Mouse (Mus musculus) spleen, adult 12 weeks (tissue): ENCODE measurements around the gene Rraga.
"Not testable (repeated sequence)": the region's sequence is repeated elsewhere in the genome, so short reads cannot be mapped to it uniquely, and the experiment has no call there.

Experiments used
- DNase-seq: peaks from one replicate; pipeline ENCODE4 v3.0.0; 2022; ENCODE audit warnings: low spot score

Gene Rraga

GRCm38 (mm10) chr4:86588236-86588635, 12.8 kb downstream of the Rraga start:
- DNase-seq, result no peak

DNA sequence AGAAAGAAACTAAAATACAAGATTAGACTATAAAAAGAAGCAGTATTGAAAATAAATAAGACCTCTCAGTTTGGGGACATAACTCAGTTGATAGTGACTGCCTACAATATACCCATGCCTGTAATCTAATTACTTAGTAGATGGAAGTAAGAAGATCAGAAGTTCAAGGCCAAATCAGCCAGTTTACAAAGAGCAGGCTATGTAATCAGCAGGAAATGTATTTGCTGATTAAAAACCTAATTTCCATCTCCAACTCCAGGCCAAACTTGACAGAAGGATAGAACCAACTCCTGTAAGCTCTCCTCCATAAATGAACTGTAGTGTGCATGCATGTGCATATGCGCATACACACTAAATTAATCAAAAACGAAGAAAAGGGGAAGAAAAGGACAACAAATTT, 15.8 kb downstream of the Rraga start:
- DNase-seq, result no peak

DNA sequence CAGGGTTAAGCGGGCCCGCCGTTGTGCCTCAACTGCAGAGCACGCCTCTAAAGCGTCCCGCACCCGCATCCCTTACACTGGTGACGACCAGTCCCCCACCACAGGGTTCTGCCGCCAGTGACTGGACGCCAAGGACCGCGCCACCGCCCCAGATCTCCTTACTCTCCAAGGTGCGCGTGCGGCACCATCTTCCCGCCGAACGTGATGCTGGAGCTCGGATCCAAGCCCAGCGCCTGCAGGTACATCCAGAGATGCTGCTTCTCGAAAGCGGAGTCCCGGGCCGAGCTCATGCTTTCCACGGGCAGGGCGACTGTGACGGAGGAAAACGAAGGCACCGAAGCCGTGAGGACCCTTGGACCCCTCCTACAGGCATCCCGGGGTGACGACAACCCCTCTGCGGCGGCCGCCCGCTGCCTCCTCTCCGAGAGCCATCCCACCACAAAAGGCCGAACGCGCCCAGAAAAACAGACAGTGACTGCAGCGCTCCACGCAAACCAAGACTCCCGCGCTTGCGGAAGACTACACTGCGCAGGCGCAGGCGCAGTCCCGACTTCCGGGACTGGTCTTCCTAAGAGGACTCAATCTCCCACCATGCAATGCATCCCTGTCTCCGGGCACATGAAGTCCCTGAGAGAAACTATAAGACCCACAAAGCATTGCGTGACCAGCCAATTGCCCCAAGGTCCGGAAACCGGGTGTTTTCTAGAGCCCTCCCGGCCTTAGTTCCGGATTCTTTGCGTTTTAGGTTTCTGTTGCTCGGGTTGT, 36.2 kb downstream of the Rraga start, which contains the start of gene Haus6:
TSS of gene Haus6 (minus strand) at position 532 of the 765 bp plus-strand sequence.
- peak; percentile 84 for DNase-seq

GRCm38 (mm10) chr4:86612289-86612620, 36.8 kb downstream of the Rraga start:
- no peak for DNase-seq

- no peak for DNase-seq
Measured at GRCm38 (mm10) chr4:86620506-86620905, 45.0 kb downstream of the Rraga start.

DNA sequence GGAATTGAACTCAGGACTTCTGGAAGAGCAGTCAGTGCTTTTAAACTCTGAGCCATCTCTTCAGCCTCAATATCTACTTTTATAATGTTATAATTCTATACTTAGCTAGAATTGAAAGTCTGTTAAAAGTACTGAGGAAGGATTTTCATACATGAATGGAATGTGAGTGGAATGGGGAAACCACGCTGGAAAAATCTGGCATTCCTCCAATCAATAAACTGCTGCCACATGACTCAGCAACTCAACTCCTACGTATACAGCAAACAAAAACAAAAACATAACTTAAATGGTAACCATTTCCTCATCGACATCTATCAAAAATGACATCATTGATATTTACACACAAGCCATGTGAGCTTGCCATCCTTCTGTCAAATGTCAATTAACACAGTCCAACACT, 46.6 kb downstream of the Rraga start:
- no peak for DNase-seq

DNA sequence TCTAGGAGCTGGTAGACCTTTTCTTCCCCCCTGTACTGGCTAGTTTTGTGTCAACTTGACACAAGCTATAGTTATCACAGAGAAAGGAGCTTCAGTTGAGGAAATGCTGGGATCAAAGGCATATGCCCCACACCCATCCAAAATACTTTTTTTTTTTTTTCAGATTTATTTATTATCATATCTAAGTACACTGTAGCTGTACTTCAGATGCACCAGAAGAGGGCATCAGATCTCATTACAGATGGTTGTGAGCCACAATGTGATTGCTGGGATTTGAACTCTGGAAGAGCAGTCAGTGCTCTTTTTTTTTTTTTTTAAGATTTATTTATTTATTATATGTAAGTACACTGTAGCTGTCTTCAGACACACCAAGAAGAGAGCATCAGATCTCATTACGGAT, 47.1 kb downstream of the Rraga start:
- DNase-seq, result not testable (repeated sequence)

DNA sequence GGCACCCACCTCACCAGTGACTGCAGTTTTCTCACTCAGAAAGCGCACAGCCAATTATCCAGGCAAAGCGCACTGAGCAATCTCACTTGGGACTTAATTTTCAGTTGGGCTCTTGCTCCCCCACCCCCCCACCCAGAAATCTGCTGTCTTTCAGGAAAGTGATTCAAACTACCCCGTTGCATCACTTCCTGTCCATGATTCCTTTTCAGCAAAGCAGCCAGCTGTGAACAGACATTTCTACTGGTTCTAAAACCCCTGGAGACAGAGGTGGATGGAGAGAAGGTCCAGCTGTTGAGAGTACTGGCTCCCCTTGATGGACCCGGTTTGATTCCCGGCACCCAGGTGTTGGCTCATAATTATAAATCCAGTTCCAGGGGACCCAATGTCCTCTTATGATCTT, 50.0 kb downstream of the Rraga start:
- DNase-seq, result no peak

DNA sequence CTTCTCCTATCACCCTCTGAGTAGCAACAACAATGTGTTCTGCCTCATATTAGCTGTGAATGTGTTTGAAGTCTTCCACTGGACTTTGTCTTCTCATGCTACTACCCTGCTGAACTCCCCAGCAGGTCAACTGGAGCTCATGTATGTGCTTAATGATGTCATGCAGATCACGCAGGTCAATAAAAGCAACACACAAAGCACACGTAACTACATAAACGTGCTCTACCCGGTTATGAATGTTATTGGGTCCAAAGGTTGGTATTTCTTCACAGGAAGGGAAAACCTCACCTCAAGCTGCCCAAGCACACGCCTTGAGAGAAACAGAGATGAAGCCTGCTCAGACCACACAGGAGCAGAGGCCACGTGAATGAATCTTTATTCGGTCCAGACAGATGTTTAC, 51.0 kb downstream of the Rraga start:
- DNase-seq, result not testable (repeated sequence)
